Mouse (Mus musculus): ENCODE measurements around the gene Rps27a. TPM values are rescaled to one million over a fixed set of nuclear protein-coding genes. Genes with fewer than 3 reads are reported as not detected.
A peak's percentile ranks its signal among the peaks of the same experiment; 100 is the strongest.
"Not testable (repeated sequence)": the region's sequence is repeated elsewhere in the genome, so short reads cannot be mapped to it uniquely, and the experiment has no call there.

Rps27a gene
- polyA plus RNA-seq, 1 experiment, result 2,179 TPM

GRCm38 (mm10) chr11:29548504-29549424 lies 855 bp upstream of the Rps27a start:
- TF ChIP-seq POLR2A (IDR thresholded peaks at IDR 0.05; ENCODE audit: borderline replicate concordance, low read depth, low read length), result no peak
- no peak for TF ChIP-seq CTCF (IDR thresholded peaks at IDR 0.05; ENCODE audit: low read depth, low read length)
- H3K4me3 ChIP-seq (ENCODE audit: insufficient read depth, low read length), result peak overlapping the region; percentile 81
- H3K27ac ChIP-seq (ENCODE audit: insufficient read depth, low read depth, low read length), result peak overlapping the region; percentile 88
- H3K4me1 ChIP-seq (ENCODE audit: control insufficient read depth, insufficient read depth, low read length), result peaks cover 11% of the 10 kb centered on the region

- Histone ChIP-seq H3K4me1 (ENCODE audit: control insufficient read depth, insufficient read depth, low read length) (peaks cover 11% of the 10 kb centered on the region), H3K27ac (ENCODE audit: insufficient read depth, low read depth, low read length) (peak overlapping the region; percentile 88), H3K4me3 (ENCODE audit: insufficient read depth, low read length) (peak overlapping the region; percentile 81)
- TF ChIP-seq CTCF (IDR thresholded peaks at IDR 0.05; ENCODE audit: low read depth, low read length), result no peak
- no peak for TF ChIP-seq POLR2A (IDR thresholded peaks at IDR 0.05; ENCODE audit: borderline replicate concordance, low read depth, low read length)
Observed at GRCm38 (mm10) chr11:29547249-29547751, 609 bp downstream of the Rps27a start.

GRCm38 (mm10) chr11:29546762-29547161 lies 1.1 kb downstream of the Rps27a start:
- H3K4me3 ChIP-seq (ENCODE audit: insufficient read depth, low read length), result peak overlapping the region; percentile 81
- peaks cover 11% of the 10 kb centered on the region for H3K4me1 ChIP-seq (ENCODE audit: control insufficient read depth, insufficient read depth, low read length)
- H3K27ac ChIP-seq (ENCODE audit: insufficient read depth, low read depth, low read length), result peak overlapping the region; percentile 88
- TF ChIP-seq POLR2A (IDR thresholded peaks at IDR 0.05; ENCODE audit: borderline replicate concordance, low read depth, low read length) (no peak), CTCF (IDR thresholded peaks at IDR 0.05; ENCODE audit: low read depth, low read length) (no peak)

- Histone ChIP-seq H3K4me3 (ENCODE audit: insufficient read depth, low read length) (peak overlapping the region; percentile 81), H3K27ac (ENCODE audit: insufficient read depth, low read depth, low read length) (peak overlapping the region; percentile 88)
- H3K4me1 ChIP-seq (ENCODE audit: control insufficient read depth, insufficient read depth, low read length), result not testable (repeated sequence)
Observed at GRCm38 (mm10) chr11:29546297-29546696, 1.6 kb downstream of the Rps27a start.

GRCm38 (mm10) chr11:29545150-29545752 lies 2.7 kb downstream of the Rps27a start:
- H3K27ac ChIP-seq (ENCODE audit: insufficient read depth, low read depth, low read length); H3K4me3 ChIP-seq (ENCODE audit: insufficient read depth, low read length); H3K4me1 ChIP-seq (ENCODE audit: control insufficient read depth, insufficient read depth, low read length): not testable (repeated sequence)

- Histone ChIP-seq H3K4me3 (ENCODE audit: insufficient read depth, low read length) (no peak overlapping the region), H3K27ac (ENCODE audit: insufficient read depth, low read depth, low read length) (no peak overlapping the region), H3K4me1 (ENCODE audit: control insufficient read depth, insufficient read depth, low read length) (peaks cover 2% of the 10 kb centered on the region; the same call in 1 of the 2 replicates)
- TF ChIP-seq POLR2A (IDR thresholded peaks at IDR 0.05; ENCODE audit: borderline replicate concordance, low read depth, low read length) (no peak), CTCF (IDR thresholded peaks at IDR 0.05; ENCODE audit: low read depth, low read length) (no peak)
Observed at GRCm38 (mm10) chr11:29544225-29544945, 3.5 kb downstream of the Rps27a start.

- Histone ChIP-seq H3K4me3 (ENCODE audit: insufficient read depth, low read length) (no peak overlapping the region), H3K4me1 (ENCODE audit: control insufficient read depth, insufficient read depth, low read length) (no peaks in the 10 kb centered on the region), H3K27ac (ENCODE audit: insufficient read depth, low read depth, low read length) (no peak overlapping the region)
- TF ChIP-seq POLR2A (IDR thresholded peaks at IDR 0.05; ENCODE audit: borderline replicate concordance, low read depth, low read length) (no peak), CTCF (IDR thresholded peaks at IDR 0.05; ENCODE audit: low read depth, low read length) (no peak)
Observed at GRCm38 (mm10) chr11:29538201-29538600, 9.7 kb downstream of the Rps27a start.

GRCm38 (mm10) chr11:29525988-29526794 lies 21.7 kb downstream of the Rps27a start, which contains the start of gene Mtif2:
Mtif2 (plus strand) TSS chr11:29526408.
- Histone ChIP-seq H3K27ac (ENCODE audit: insufficient read depth, low read depth, low read length) (peak within 1 kb of the TSS; percentile 68), H3K4me1 (ENCODE audit: control insufficient read depth, insufficient read depth, low read length) (peaks cover 4% of the 10 kb centered on the region; the same call in 1 of the 2 replicates), H3K4me3 (ENCODE audit: insufficient read depth, low read length) (peak within 1 kb of the TSS; percentile 67)
- peak; percentile 21 for TF ChIP-seq POLR2A (IDR thresholded peaks at IDR 0.05; ENCODE audit: borderline replicate concordance, low read depth, low read length)
- TF ChIP-seq CTCF (IDR thresholded peaks at IDR 0.05; ENCODE audit: low read depth, low read length), result no peak
